ENCODE assay signal across 9 mouse cellular contexts in genomic region chr9:67565801-67566258, GRCm38 (mm10). TPM values are rescaled to one million over a fixed set of nuclear protein-coding genes. Genes with fewer than 3 reads are reported as not detected.
A peak's percentile ranks its signal among the peaks of the same experiment; 100 is the strongest.
DNase-seq lines count a peak whose midpoint lies in the region; ATAC-seq lines count a peak whose summit lies in the region.
"Had no signal": no experiment of that assay in that cellular context is flagged by ENCODE, and none has a peak within 500 bp of the region (broad histone marks: within the 10 kb centered on the region; RNA-seq: fewer than 3 reads in every experiment).

No protein-coding gene starts in this region.

- no peaks in the 10 kb centered on the region for H3K9me3 ChIP-seq in stomach, embryonic 16.5 days (replicated peaks; ENCODE audit: control insufficient read depth, low read length)

- H3K4me2 ChIP-seq in stomach, embryonic 16.5 days (ENCODE audit: low read depth, low read length) = no peak overlapping the region

- peak; percentile 44 for DNase-seq in urinary bladder, postnatal 14 days (ENCODE audit: low spot score)
- DNase-seq in urinary bladder, adult 2 months (ENCODE audit: low spot score) = no peak
- peak; percentile 42 to 45 for DNase-seq in gastrocnemius, adult 8-10 months (ENCODE audit: low spot score in 2 of 2)
- DNase-seq in heart, postnatal 25 days (ENCODE audit: low spot score) = peak; percentile 67
- DNase-seq in right cerebral cortex, postnatal 36 days (ENCODE audit: low spot score in 2 of 2) = no peak
- no peak for DNase-seq in left cerebral cortex, postnatal 14 days (ENCODE audit: low spot score in 2 of 2)
- DNase-seq in frontal cortex, postnatal 10 days (ENCODE audit: low spot score in 2 of 2) = no peak

- H3K4me1 ChIP-seq in stomach, embryonic 16.5 days (ENCODE audit: control insufficient read depth, insufficient read depth, low read length) = peaks cover 3% of the 10 kb centered on the region; the same call in 1 of the 2 replicates
- H3K4me1 ChIP-seq: megakaryocyte, embryonic 14.5 days had no signal

- no peaks in the 10 kb centered on the region for H3K27me3 ChIP-seq in stomach, embryonic 16.5 days (ENCODE audit: control insufficient read depth, insufficient read depth, low read length)
- H3K27me3 ChIP-seq: megakaryocyte, embryonic 14.5 days had no signal

- H3K27ac ChIP-seq in stomach, embryonic 16.5 days (ENCODE audit: low read length) = no peak overlapping the region

- intact Hi-C loops in heart, postnatal 25 days (cut with DNase I) = no loop called here
- intact Hi-C loops in left cerebral cortex, postnatal 14 days (cut with DNase I) = no loop called here

- no peaks in the 10 kb centered on the region for H3K36me3 ChIP-seq in stomach, embryonic 16.5 days (ENCODE audit: control insufficient read depth, insufficient read depth, low read length)

- 0 out of 2 replicates have a peak, but pooled peaks have one; percentile 56 for ATAC-seq in stomach, embryonic 16.5 days (ENCODE audit: insufficient read depth, low FRiP score)

- H3K4me3 ChIP-seq in stomach, embryonic 16.5 days (replicated peaks; ENCODE audit: low read length) = no peak overlapping the region
- H3K4me3 ChIP-seq: megakaryocyte, embryonic 14.5 days had no signal

- no peak overlapping the region for H3K9ac ChIP-seq in stomach, embryonic 16.5 days (ENCODE audit: low read length)

- 72% methylated on average over 6 of the region's 6 CpGs for WGBS in stomach, embryonic 16.5 days

RNA-seq across cellular contexts. Expression of gene Tln2, which starts 6.3 kb away (rescaled TPM):
- 5.6 and 7.4 TPM in 2 replicates for polyA plus RNA-seq in urinary bladder, adult 2 months (2012; rRNA removed)
- total RNA-seq in gastrocnemius, adult 8-10 months (2022) = 10 to 100 TPM; 70.6 to 93.7 (median 76.7) TPM
- 10 to 100 TPM; 89.4 to 91.5 TPM for total RNA-seq in heart, postnatal 25 days (2021)
- 22.0 and 25.4 TPM in 2 replicates for polyA plus RNA-seq in stomach, embryonic 16.5 days (2015; fragmentation: Nextera tagmentation; extraction: Ambion mirVana)
- total RNA-seq in left cerebral cortex, postnatal 14 days (2021) = 100 to 1,000 TPM; 119 to 122 TPM

Comparison
In these comparisons a context has a peak if more than half of its experiments do, and no peak if none do; other contexts are left out.
1. DNase-seq: peak in urinary bladder, postnatal 14 days (single experiment), gastrocnemius, adult 8-10 months (2 of 2) and heart, postnatal 25 days (single experiment); none in urinary bladder, adult 2 months (single experiment), right cerebral cortex, postnatal 36 days (0 of 2), left cerebral cortex, postnatal 14 days (0 of 2) and frontal cortex, postnatal 10 days (0 of 2).